Mouse (Mus musculus): ENCODE results near the gene Ice2. TPM values are rescaled to one million over a fixed set of nuclear protein-coding genes. Genes with fewer than 3 reads are reported as not detected.

The Ice2 gene
- polyA plus RNA-seq, 1 experiment from 2014 or later: 7.3 TPM

- H3K9ac ChIP-seq (replicated peaks; ENCODE audit: low read depth): no peak overlapping the region
- WGBS: 42% methylated on average over 10 of the region's 10 CpGs
- no peaks in the 10 kb centered on the region for H3K27me3 ChIP-seq (replicated peaks; ENCODE audit: insufficient read depth, low read length)
- ATAC-seq (no peak), DNase-seq (ENCODE audit: low spot score) (peak; percentile 61)
- H3K4me1 ChIP-seq (ENCODE audit: insufficient read depth, low read depth, low read length): peaks cover 4% of the 10 kb centered on the region; the same call in 1 of the 2 replicates
- H3K36me3 ChIP-seq (ENCODE audit: insufficient read depth, low read length): peaks cover 37% of the 10 kb centered on the region
- no peaks in the 10 kb centered on the region for H3K9me3 ChIP-seq (ENCODE audit: low read length)
- no peak overlapping the region for H3K4me3 ChIP-seq (ENCODE audit: low read depth, low read length)
- no peak overlapping the region for H3K27ac ChIP-seq (ENCODE audit: low read length)
- no peak for TF ChIP-seq CTCF (IDR thresholded peaks at IDR 0.05)
- TF ChIP-seq EP300 (IDR thresholded peaks at IDR 0.05): peak; percentile 11; the same call in 1 of the 2 replicates
- no peak overlapping the region for H3K4me2 ChIP-seq (replicated peaks; ENCODE audit: low read depth, low read length)
These were observed 69.7 kb downstream of the Ice2 start for GRCm38 (mm10) chr9:69467310-69467939.

- no peak for TF ChIP-seq CTCF (IDR thresholded peaks at IDR 0.05)
- TF ChIP-seq EP300 (IDR thresholded peaks at IDR 0.05): no peak
- WGBS: 17% methylated on average over 9 of the region's 9 CpGs
- Histone ChIP-seq H3K36me3 (ENCODE audit: insufficient read depth, low read length) (peaks cover 37% of the 10 kb centered on the region), H3K4me3 (ENCODE audit: low read depth, low read length) (no peak overlapping the region), H3K9me3 (ENCODE audit: low read length) (no peaks in the 10 kb centered on the region), H3K27me3 (replicated peaks; ENCODE audit: insufficient read depth, low read length) (no peaks in the 10 kb centered on the region), H3K4me2 (replicated peaks; ENCODE audit: low read depth, low read length) (no peak overlapping the region), H3K4me1 (ENCODE audit: insufficient read depth, low read depth, low read length) (peaks cover 15% of the 10 kb centered on the region), H3K27ac (ENCODE audit: low read length) (peak overlapping the region; percentile 16; the same call in 1 of the 2 replicates), H3K9ac (replicated peaks; ENCODE audit: low read depth) (no peak overlapping the region)
- ATAC-seq (peak; percentile 59), DNase-seq (ENCODE audit: low spot score) (peak; percentile 71)
These were observed 71.3 kb downstream of the Ice2 start for GRCm38 (mm10) chr9:69468991-69469390.

GRCm38 (mm10) chr9:69470362-69470761 is 72.7 kb downstream of the Ice2 start:
- 60% methylated on average over 5 of the region's 5 CpGs for WGBS
- ATAC-seq: no peak
- H3K36me3 ChIP-seq (ENCODE audit: insufficient read depth, low read length): peaks cover 37% of the 10 kb centered on the region

GRCm38 (mm10) chr9:69470921-69471320 is 73.2 kb downstream of the Ice2 start:
- Histone ChIP-seq H3K4me1 (ENCODE audit: insufficient read depth, low read depth, low read length) (peaks cover 15% of the 10 kb centered on the region), H3K27me3 (replicated peaks; ENCODE audit: insufficient read depth, low read length) (no peaks in the 10 kb centered on the region), H3K4me3 (ENCODE audit: low read depth, low read length) (no peak overlapping the region), H3K27ac (ENCODE audit: low read length) (peak overlapping the region; percentile 47; the same call in 1 of the 2 replicates), H3K4me2 (replicated peaks; ENCODE audit: low read depth, low read length) (no peak overlapping the region), H3K9ac (replicated peaks; ENCODE audit: low read depth) (no peak overlapping the region), H3K9me3 (ENCODE audit: low read length) (no peaks in the 10 kb centered on the region), H3K36me3 (ENCODE audit: insufficient read depth, low read length) (peaks cover 36% of the 10 kb centered on the region)
- 10% methylated on average over 6 of the region's 6 CpGs for whole genome bisulfite sequencing
- TF ChIP-seq EP300 (IDR thresholded peaks at IDR 0.05) (no peak), CTCF (IDR thresholded peaks at IDR 0.05) (no peak)
- ATAC-seq: peak; percentile 49
- peak; percentile 56 for DNase-seq (ENCODE audit: low spot score)

More at GRCm38 (mm10) chr9:69470362-69470761, 72.7 kb downstream of the Ice2 start:
- H3K9me3 ChIP-seq (ENCODE audit: low read length): no peaks in the 10 kb centered on the region
- H3K9ac ChIP-seq (replicated peaks; ENCODE audit: low read depth): no peak overlapping the region
- no peak for TF ChIP-seq EP300 (IDR thresholded peaks at IDR 0.05)
- TF ChIP-seq CTCF (IDR thresholded peaks at IDR 0.05): no peak
- no peak for DNase-seq (ENCODE audit: low spot score)
- no peaks in the 10 kb centered on the region for H3K27me3 ChIP-seq (replicated peaks; ENCODE audit: insufficient read depth, low read length)
- H3K4me3 ChIP-seq (ENCODE audit: low read depth, low read length): no peak overlapping the region
- peak overlapping the region; percentile 47; the same call in 1 of the 2 replicates for H3K27ac ChIP-seq (ENCODE audit: low read length)
- peaks cover 15% of the 10 kb centered on the region for H3K4me1 ChIP-seq (ENCODE audit: insufficient read depth, low read depth, low read length)
- no peak overlapping the region for H3K4me2 ChIP-seq (replicated peaks; ENCODE audit: low read depth, low read length)

GRCm38 (mm10) chr9:69472724-69473123 is 75.0 kb downstream of the Ice2 start:
- peak; percentile 93 for DNase-seq (ENCODE audit: low spot score)
- peaks cover 15% of the 10 kb centered on the region for H3K4me1 ChIP-seq (ENCODE audit: insufficient read depth, low read depth, low read length)
- ATAC-seq: peak; percentile 81

GRCm38 (mm10) chr9:69475873-69476272 is 78.2 kb downstream of the Ice2 start:
- no peaks in the 10 kb centered on the region for H3K9me3 ChIP-seq (ENCODE audit: low read length)
- ATAC-seq (no peak), DNase-seq (ENCODE audit: low spot score) (peak; percentile 61)
- H3K4me3 ChIP-seq (ENCODE audit: low read depth, low read length): no peak overlapping the region
- H3K36me3 ChIP-seq (ENCODE audit: insufficient read depth, low read length): peaks cover 32% of the 10 kb centered on the region; the same call in 1 of the 2 replicates
- H3K9ac ChIP-seq (replicated peaks; ENCODE audit: low read depth): no peak overlapping the region
- H3K4me1 ChIP-seq (ENCODE audit: insufficient read depth, low read depth, low read length): peaks cover 15% of the 10 kb centered on the region
- WGBS: 68% methylated on average over 6 of the region's 6 CpGs
- no peak overlapping the region for H3K4me2 ChIP-seq (replicated peaks; ENCODE audit: low read depth, low read length)
- no peak overlapping the region for H3K27ac ChIP-seq (ENCODE audit: low read length)
- no peaks in the 10 kb centered on the region for H3K27me3 ChIP-seq (replicated peaks; ENCODE audit: insufficient read depth, low read length)
- TF ChIP-seq EP300 (IDR thresholded peaks at IDR 0.05): no peak
- no peak for TF ChIP-seq CTCF (IDR thresholded peaks at IDR 0.05)

More at GRCm38 (mm10) chr9:69472724-69473123, 75.0 kb downstream of the Ice2 start:
- no peak overlapping the region for H3K4me3 ChIP-seq (ENCODE audit: low read depth, low read length)
- 38% methylated on average over 6 of the region's 6 CpGs for WGBS
- no peak overlapping the region for H3K9ac ChIP-seq (replicated peaks; ENCODE audit: low read depth)
- H3K36me3 ChIP-seq (ENCODE audit: insufficient read depth, low read length): peaks cover 32% of the 10 kb centered on the region
- H3K27ac ChIP-seq (ENCODE audit: low read length): peak overlapping the region; percentile 34
- no peaks in the 10 kb centered on the region for H3K9me3 ChIP-seq (ENCODE audit: low read length)
- TF ChIP-seq CTCF (IDR thresholded peaks at IDR 0.05): no peak
- TF ChIP-seq EP300 (IDR thresholded peaks at IDR 0.05): peak; percentile 73
- H3K4me2 ChIP-seq (replicated peaks; ENCODE audit: low read depth, low read length): no peak overlapping the region
- H3K27me3 ChIP-seq (replicated peaks; ENCODE audit: insufficient read depth, low read length): no peaks in the 10 kb centered on the region
